Mouse (Mus musculus) monocyte, adult 2 months (primary cell): ENCODE results near the gene Dock10.

Experiments
- DNase-seq, 2 experiments: peaks; one replicate each; pipeline ENCODE4 v3.0.0; 2022; ENCODE audit warnings: low spot score in 2 of 2, low read depth in 1 of 2

Dock10 gene

GRCm38 (mm10) chr1:80728183-80728582, 30.1 kb downstream of the Dock10 start:
- no peak for DNase-seq

- DNase-seq = no peak
Measured at GRCm38 (mm10) chr1:80727403-80727802, 30.9 kb downstream of the Dock10 start.

- DNase-seq = peak in 1 of 2 experiments; percentile 49
Measured at GRCm38 (mm10) chr1:80722647-80723046, 35.7 kb downstream of the Dock10 start.

DNA sequence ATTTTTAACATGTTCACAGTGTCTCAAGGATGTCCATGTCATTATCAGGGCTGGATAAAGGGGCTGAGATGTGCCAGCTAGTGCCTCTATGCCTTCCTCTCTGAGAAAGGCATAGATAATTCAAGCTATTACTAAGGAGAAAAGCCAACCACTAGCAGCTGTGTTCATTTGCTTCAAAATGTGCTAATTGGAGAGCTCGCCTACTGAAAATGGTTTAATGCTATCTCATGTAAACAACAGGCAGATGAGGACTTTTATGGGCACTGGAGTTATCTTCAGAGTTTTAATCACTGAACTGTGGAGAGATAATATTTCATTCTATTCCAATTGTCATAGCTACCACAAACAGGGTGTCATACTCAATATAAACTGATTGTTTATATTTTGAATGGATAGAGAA, 36.3 kb downstream of the Dock10 start:
- DNase-seq = no peak

GRCm38 (mm10) chr1:80721181-80721580, 37.1 kb downstream of the Dock10 start:
- no peak for DNase-seq

DNA sequence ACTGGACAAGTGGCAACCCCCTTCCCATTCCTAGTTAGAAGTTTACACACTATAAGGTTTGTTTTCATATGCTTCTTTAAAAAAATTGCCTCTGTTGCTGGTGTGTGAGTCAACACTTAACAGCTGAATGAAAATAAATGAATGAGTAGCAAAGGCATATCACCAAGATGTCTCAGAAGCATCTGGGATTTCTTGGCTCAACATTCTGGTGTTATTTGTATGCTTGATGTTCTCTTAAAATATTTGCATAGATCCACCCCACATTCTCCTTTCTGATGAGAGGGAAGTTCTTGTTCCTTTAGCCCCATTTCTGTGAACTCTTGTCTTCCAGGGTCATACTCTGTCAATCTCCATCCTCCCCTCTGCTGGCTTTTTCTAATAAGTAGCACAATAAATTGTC, 38.2 kb downstream of the Dock10 start:
- DNase-seq = no peak

GRCm38 (mm10) chr1:80719436-80719835, 38.9 kb downstream of the Dock10 start:
- DNase-seq = no peak

DNA sequence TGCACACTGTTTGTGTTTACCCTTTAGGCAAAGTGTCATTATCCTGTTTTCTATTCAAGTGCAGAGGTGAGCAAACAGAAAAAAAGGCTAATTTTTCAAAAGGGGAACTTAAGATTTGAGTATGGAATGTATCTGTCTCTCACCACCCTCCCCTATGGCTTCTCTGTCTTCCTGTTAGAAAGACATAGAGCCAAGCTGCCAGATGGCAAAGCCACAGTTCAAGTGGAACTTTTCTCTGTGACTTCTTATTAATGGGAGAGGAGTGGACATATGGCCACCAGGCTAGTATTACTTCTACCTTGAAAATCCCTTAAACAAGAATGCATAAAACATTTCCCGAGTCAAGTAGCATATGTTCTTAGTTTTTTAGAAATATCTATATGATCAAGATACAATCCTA, 39.7 kb downstream of the Dock10 start:
- no peak for DNase-seq

- DNase-seq = no peak
Measured at GRCm38 (mm10) chr1:80715917-80716316, 42.4 kb downstream of the Dock10 start.

DNA sequence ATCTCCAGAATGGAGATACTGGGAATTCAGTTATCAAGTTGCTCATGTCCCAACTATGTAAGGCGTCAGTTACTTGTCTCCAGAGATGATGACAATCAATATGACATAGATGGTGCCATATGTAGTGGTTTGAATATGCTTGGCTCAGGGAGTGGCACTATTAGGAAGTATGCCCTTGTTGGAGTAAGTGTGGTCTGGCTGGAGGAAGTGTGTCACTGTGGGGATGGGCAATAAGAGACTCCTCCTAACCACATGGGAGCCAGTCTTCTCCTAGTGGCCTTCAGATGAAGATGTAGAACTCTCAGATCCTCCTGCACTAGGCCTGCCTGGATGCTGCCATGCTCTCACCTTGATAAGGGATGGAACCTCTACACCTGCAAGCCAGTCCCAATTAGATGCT, 44.4 kb downstream of the Dock10 start:
- peak; percentile 19 to 29 for DNase-seq

DNA sequence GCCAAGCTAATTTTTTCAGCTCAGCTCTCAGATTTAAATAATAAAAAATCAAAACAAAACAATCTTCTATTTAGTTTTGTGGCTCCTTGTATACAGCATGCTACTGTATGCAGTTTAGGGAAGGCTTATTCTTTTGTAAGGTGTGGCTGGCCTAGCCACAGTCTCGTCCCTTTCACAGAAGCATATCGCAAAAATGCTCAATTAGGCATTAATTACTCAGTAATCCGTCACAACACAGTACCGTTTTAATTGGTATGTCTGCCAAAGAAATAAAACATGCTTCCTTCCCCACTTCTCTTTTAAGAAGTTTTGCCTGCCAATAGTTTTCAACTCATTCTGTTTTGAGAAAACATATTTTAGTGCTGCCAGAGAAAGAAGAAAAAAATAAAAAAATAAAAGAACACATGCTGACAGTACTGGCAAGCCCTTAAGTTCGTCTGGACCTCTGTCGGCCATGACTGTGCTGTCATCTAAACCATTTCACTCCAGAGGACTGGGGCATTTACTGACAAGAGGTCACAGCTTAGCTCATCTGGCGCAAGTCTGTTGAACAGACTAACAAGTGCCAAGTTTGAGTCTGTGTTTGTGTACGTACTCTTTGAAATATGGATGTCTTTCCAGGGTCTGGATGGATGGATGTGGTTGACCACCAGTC, 47.6 kb downstream of the Dock10 start:
- DNase-seq = no peak

- no peak for DNase-seq
Measured at GRCm38 (mm10) chr1:80710097-80710541, 48.2 kb downstream of the Dock10 start.

- DNase-seq = no peak
Measured at GRCm38 (mm10) chr1:80709299-80709698, 49.0 kb downstream of the Dock10 start.

DNA sequence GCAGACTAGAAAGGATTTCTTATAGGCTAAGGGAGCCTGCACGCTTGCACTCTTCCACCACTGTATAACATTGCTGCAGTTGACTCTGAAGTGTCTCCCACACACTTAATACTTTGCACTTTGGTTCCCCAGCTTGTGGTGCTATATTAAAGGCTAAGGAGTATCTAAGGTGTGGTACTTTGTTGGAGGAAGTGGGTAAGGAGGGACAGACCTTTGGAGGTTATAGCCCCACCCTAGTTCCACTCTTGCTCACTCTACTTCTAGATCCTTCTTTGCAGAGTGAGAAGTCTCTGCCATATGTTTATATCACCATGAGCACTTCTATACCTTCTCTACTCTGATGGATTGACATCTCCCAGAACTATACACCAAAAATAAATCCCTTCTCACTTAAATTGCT, 55.0 kb downstream of the Dock10 start:
- DNase-seq = no peak

GRCm38 (mm10) chr1:80676004-80676673, 82.2 kb downstream of the Dock10 start:
- no peak for DNase-seq

DNA sequence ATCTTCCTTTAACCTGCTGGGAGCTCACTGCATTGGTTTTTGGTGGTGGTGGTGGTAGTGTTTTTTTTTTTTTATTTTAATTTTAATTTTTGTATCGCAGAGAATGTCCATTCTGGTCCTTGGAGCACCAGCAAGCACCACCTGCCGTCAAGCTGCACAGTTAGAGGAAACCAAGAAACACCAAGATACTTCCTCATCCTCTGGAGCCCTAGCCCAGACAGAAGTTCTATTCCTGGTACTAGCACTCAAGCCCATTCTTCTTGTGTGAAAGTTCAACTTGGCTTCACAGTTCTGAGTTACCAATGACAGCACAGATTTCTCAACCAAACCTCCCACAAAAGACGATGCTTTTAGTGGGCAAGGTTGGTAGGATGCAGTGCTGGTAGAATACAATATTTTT, 86.6 kb downstream of the Dock10 start:
- DNase-seq = no peak

DNA sequence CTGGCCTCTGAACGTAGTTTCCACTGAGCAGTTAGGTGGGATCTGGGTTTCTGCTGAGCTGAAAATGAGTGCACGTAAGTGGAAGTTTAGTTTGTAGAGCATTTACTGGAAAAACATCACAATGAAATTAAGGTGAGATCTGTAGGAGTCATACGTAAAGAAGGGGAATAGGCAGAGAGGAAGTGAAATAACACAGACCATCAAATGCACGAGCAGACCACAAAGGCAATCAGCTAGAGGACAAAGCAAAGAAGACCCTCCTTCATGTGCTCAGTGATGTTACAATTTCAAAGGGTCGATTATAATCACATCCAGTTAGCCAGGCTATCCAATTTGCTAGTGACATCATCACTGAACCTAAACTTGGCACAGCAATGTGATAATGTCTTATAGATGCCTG, 87.3 kb downstream of the Dock10 start:
- no peak for DNase-seq

- DNase-seq = no peak
Measured at GRCm38 (mm10) chr1:80670387-80670786, 87.9 kb downstream of the Dock10 start.

- no peak for DNase-seq
Measured at GRCm38 (mm10) chr1:80665761-80666160, 92.6 kb downstream of the Dock10 start.

DNA sequence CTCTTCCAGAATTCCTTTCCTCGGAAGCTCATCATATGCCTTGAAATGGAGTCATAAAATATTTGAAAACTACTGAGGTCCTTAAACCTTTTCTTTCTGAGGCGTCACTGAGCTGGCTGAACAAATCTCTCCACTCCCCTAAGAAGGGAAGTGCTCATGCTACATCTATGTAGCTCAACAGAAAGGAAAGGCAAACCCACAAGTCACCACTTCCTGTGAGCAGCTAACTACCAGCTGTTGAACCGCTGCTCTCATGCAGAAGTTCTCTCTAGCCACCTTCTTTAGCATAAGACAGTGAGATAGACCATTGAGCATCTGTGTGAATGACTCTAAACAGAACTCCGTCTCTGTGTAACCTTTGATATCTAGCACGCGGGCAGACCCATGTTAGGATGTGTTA, 93.2 kb downstream of the Dock10 start:
- DNase-seq = peak; percentile 42 to 49

DNA sequence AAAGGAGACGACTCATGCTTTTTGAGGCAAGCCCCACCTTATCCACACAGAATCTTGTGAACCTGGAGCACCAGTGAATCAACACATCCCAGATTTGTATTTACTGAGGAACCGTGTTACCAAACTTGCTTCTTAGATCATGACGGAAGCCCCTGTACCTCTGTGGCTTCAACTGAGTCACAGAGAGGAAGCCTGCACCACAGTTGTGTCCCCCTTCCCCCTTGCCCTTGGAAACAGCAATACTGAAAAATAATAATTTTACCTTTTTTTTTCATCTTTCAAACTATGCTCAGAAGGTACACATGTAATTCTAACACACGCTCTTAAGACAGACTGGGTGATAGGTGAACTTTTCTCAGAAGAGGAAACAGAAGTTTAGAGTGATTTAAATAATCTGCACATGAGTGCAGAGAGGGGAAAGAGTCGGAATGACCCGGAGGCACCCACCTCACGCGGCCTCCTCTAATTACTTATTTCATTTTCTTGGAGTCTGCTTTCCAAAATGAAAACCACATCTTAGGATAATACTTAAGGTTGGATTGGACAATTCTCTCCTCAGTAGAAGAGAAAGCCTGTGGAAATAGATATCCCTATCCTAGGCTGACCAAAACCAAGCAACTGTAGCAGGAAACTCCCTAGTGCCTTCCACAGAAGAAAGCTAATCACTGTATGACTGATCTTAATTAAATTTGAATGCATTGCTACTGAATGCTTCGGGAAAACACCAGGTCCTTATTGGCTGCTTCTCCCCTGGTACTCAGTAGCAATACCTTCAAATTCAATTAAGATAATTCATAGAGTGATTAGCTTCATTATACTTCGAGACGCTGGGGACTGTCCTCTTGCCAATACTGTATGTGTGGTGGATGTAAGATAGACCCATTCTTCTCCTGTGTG, 96.6 kb downstream of the Dock10 start:
- no peak for DNase-seq
